Mouse (Mus musculus) midbrain, postnatal 0 days (tissue): ENCODE measurements around the gene Tnfsf8. TPM values are rescaled to one million over a fixed set of nuclear protein-coding genes. Genes with fewer than 3 reads are reported as not detected.

Source experiments
- ATAC-seq: fragments of 200-750 bp; cut with Nextera tagmentation; 2 replicates; pipeline ENCODE4 v1.8.0; 2017; ENCODE audit warnings: moderate number of reproducible peaks, mild to moderate bottlenecking, moderate TSS enrichment, moderate library complexity; ENCODE audit not compliant: low FRiP score
- DNase-seq: peaks from one replicate; pipeline ENCODE4 v3.0.0-alpha.2; 2015; ENCODE audit warnings: low spot score
- H3K27ac ChIP-seq: fragments of 300-500 bp; sonication (generic); 2 replicates; pipeline ENCODE4 v1.5.1; 2014; ENCODE audit warnings: low read depth, mild to moderate bottlenecking, low read length, mixed read lengths
- H3K27me3 ChIP-seq: fragments of 300-500 bp; sonication (generic); 2 replicates; pipeline ENCODE4 v1.6.1; 2014; ENCODE audit warnings: low read length, control low read depth, mixed read lengths; ENCODE audit not compliant: insufficient read depth
- H3K36me3 ChIP-seq: fragments of 300-500 bp; sonication (generic); 2 replicates; pipeline ENCODE4 v1.6.1; 2014; ENCODE audit warnings: low read length, control low read depth, mixed read lengths; ENCODE audit not compliant: insufficient read depth
- H3K4me1 ChIP-seq: fragments of 300-500 bp; sonication (generic); 2 replicates; pipeline ENCODE4 v1.6.1; 2014; ENCODE audit warnings: mild to moderate bottlenecking, control low read depth, antibody characterized with exemption, low read length, mixed read lengths; ENCODE audit not compliant: insufficient read depth
- H3K4me2 ChIP-seq: fragments of 300-500 bp; sonication (generic); 2 replicates; pipeline ENCODE4 v1.6.1; 2014; ENCODE audit warnings: low read depth, mild to moderate bottlenecking, low read length, mixed read lengths; ENCODE audit not compliant: poor library complexity, severe bottlenecking
- H3K4me3 ChIP-seq: fragments of 300-500 bp; sonication (generic); 2 replicates; pipeline ENCODE4 v1.5.1; 2014; ENCODE audit warnings: low read depth, mild to moderate bottlenecking, low read length, moderate library complexity
- H3K9ac ChIP-seq: fragments of 300-500 bp; sonication (generic); replicated peaks from 2 replicates; pipeline ENCODE4 v1.6.1; 2014; ENCODE audit warnings: mild to moderate bottlenecking, low read length, moderate library complexity, mixed read lengths; ENCODE audit not compliant: poor library complexity, severe bottlenecking
- H3K9me3 ChIP-seq: fragments of 300-500 bp; sonication (generic); 2 replicates; pipeline ENCODE4 v1.6.1; 2016; ENCODE audit warnings: low read length, control low read depth
- CTCF ChIP-seq: IDR thresholded peaks from 2 replicates; pipeline ENCODE4 v1.5.1; 2016; ENCODE audit warnings: antibody characterized with exemption, mild to moderate bottlenecking
- WGBS: fragments of 180-500 bp; shearing (Covaris S2); extraction: QIAGEN DNeasy Blood & Tissue Kit; methylation state at CpG from one replicate; pipeline ENCODE4 v1.1.7; 2014; 5-methylcytosine and 5-hydroxymethylcytosine counted together
- polyA plus RNA-seq: library from polyadenylated mRNA; unstranded; fragments of >200 nt; fragmentation: Nextera tagmentation; extraction: Ambion mirVana; gene quantifications from 2 replicates; pipeline ENCODE4 v1.2.1, GENCODE M21; 2015
- total RNA-seq: library from RNA; depleted of rRNA; stranded (reverse); fragments of >200 nt; gene quantifications from 2 replicates; pipeline ENCODE4 v1.2.3, GENCODE M21; 2014

Gene Tnfsf8
- total and polyA plus RNA-seq, 2 experiments from 2014 or later, result not detected

- Histone ChIP-seq H3K4me3 (no peak overlapping the region), H3K9ac (no peak overlapping the region), H3K9me3 (no peaks in the 10 kb centered on the region), H3K27me3 (no peaks in the 10 kb centered on the region), H3K36me3 (no peaks in the 10 kb centered on the region), H3K27ac (no peak overlapping the region), H3K4me1 (no peaks in the 10 kb centered on the region), H3K4me2 (no peak overlapping the region)
- DNase-seq, result no peak
- TF ChIP-seq CTCF, result no peak
- ATAC-seq, result no peak
- WGBS, result 72% methylated on average over 2 of the region's 2 CpGs
Measured at GRCm38 (mm10) chr4:63886156-63886555, 25.0 kb upstream of the Tnfsf8 start.

- Histone ChIP-seq H3K4me1 (no peaks in the 10 kb centered on the region), H3K9ac (no peak overlapping the region), H3K27me3 (no peaks in the 10 kb centered on the region), H3K9me3 (no peaks in the 10 kb centered on the region), H3K27ac (no peak overlapping the region), H3K4me3 (no peak overlapping the region), H3K36me3 (no peaks in the 10 kb centered on the region), H3K4me2 (no peak overlapping the region)
- ATAC-seq (no peak), DNase-seq (no peak)
- WGBS, result 86% methylated on average over 2 of the region's 2 CpGs
- no peak for TF ChIP-seq CTCF
Measured at GRCm38 (mm10) chr4:63876720-63877119, 15.6 kb upstream of the Tnfsf8 start.

- Histone ChIP-seq H3K9ac (no peak overlapping the region), H3K36me3 (no peaks in the 10 kb centered on the region), H3K27me3 (no peaks in the 10 kb centered on the region), H3K4me3 (no peak overlapping the region), H3K4me2 (no peak overlapping the region), H3K27ac (no peak overlapping the region), H3K4me1 (no peaks in the 10 kb centered on the region), H3K9me3 (no peaks in the 10 kb centered on the region)
- 92% methylated on average over 3 of the region's 3 CpGs for WGBS
- TF ChIP-seq CTCF, result no peak
- no peak for ATAC-seq
- DNase-seq, result no peak
Measured at GRCm38 (mm10) chr4:63875480-63875879, 14.3 kb upstream of the Tnfsf8 start.

GRCm38 (mm10) chr4:63870678-63871077, 9.5 kb upstream of the Tnfsf8 start:
- 97% methylated on average over 1 of the region's 1 CpGs for WGBS
- no peak for TF ChIP-seq CTCF
- DNase-seq (no peak), ATAC-seq (no peak)
- Histone ChIP-seq H3K27me3 (no peaks in the 10 kb centered on the region), H3K9me3 (no peaks in the 10 kb centered on the region), H3K4me2 (no peak overlapping the region), H3K9ac (no peak overlapping the region), H3K36me3 (no peaks in the 10 kb centered on the region), H3K4me3 (no peak overlapping the region), H3K4me1 (no peaks in the 10 kb centered on the region), H3K27ac (no peak overlapping the region)

- Histone ChIP-seq H3K27me3 (no peaks in the 10 kb centered on the region), H3K4me3 (no peak overlapping the region), H3K9ac (no peak overlapping the region), H3K36me3 (no peaks in the 10 kb centered on the region), H3K4me2 (no peak overlapping the region), H3K4me1 (no peaks in the 10 kb centered on the region), H3K9me3 (no peaks in the 10 kb centered on the region), H3K27ac (no peak overlapping the region)
- DNase-seq (no peak), ATAC-seq (no peak)
- WGBS, result 64% methylated on average over 2 of the region's 2 CpGs
- no peak for TF ChIP-seq CTCF
Measured at GRCm38 (mm10) chr4:63868770-63869169, 7.6 kb upstream of the Tnfsf8 start.

- 66% methylated on average over 3 of the region's 3 CpGs for WGBS
- no peak overlapping the region for H3K4me2 ChIP-seq
- ATAC-seq, result no peak
Measured at GRCm38 (mm10) chr4:63862953-63863352, 1.8 kb upstream of the Tnfsf8 start.

More at GRCm38 (mm10) chr4:63862953-63863352, 1.8 kb upstream of the Tnfsf8 start:
- TF ChIP-seq CTCF, result no peak
- Histone ChIP-seq H3K27me3 (no peaks in the 10 kb centered on the region), H3K4me3 (no peak overlapping the region), H3K9ac (no peak overlapping the region), H3K4me1 (no peaks in the 10 kb centered on the region), H3K36me3 (no peaks in the 10 kb centered on the region), H3K9me3 (no peaks in the 10 kb centered on the region), H3K27ac (no peak overlapping the region)
- DNase-seq, result no peak
